Mouse (Mus musculus) C2C12 (cell line): ENCODE measurements at regions not wholly inside any gene's neighbourhood (a gene's known extent, or its start where the extent isn't known, plus 50 kb on each side); places are given as distances from the start of the nearest gene placed in this dataset.

ENCODE experiments used
- CEBPB ChIP-seq: IDR thresholded peaks from one replicate; pipeline ENCODE4 v1.6.1; 2011; ENCODE audit warnings: low read depth, mild to moderate bottlenecking, control low read depth, moderate library complexity
- CTCF ChIP-seq: IDR thresholded peaks from one replicate; pipeline ENCODE4 v1.5.1; 2011; ENCODE audit not compliant: control insufficient read depth, insufficient read depth, insufficient read length
- FOSL1 ChIP-seq: IDR thresholded peaks from one replicate; pipeline ENCODE4 v1.8.0; 2011; ENCODE audit warnings: mild to moderate bottlenecking, low read length; ENCODE audit not compliant: poor library complexity, insufficient read depth, severe bottlenecking
- MAX ChIP-seq: IDR thresholded peaks from one replicate; pipeline ENCODE4 v1.6.1; 2011; ENCODE audit warnings: mild to moderate bottlenecking, control low read depth
- MYOG ChIP-seq: IDR thresholded peaks from one replicate; pipeline ENCODE4 v1.6.1; 2011; ENCODE audit not compliant: control insufficient read depth, insufficient read length; ENCODE audit errors: extremely low read depth
- USF1 ChIP-seq: IDR thresholded peaks from one replicate; pipeline ENCODE4 v1.6.1; 2011; ENCODE audit warnings: low read depth, mild to moderate bottlenecking, control low read depth, moderate library complexity

- TF ChIP-seq MAX (peak; percentile 51), CTCF (peak; percentile 53), FOSL1 (no peak), USF1 (no peak), MYOG (no peak), CEBPB (no peak)
These were observed 67.8 kb upstream of the Arhgap29 start for GRCm38 (mm10) chr3:121884328-121885248.
